8 mouse cellular contexts compared by ENCODE assay signal in the genomic region with DNA sequence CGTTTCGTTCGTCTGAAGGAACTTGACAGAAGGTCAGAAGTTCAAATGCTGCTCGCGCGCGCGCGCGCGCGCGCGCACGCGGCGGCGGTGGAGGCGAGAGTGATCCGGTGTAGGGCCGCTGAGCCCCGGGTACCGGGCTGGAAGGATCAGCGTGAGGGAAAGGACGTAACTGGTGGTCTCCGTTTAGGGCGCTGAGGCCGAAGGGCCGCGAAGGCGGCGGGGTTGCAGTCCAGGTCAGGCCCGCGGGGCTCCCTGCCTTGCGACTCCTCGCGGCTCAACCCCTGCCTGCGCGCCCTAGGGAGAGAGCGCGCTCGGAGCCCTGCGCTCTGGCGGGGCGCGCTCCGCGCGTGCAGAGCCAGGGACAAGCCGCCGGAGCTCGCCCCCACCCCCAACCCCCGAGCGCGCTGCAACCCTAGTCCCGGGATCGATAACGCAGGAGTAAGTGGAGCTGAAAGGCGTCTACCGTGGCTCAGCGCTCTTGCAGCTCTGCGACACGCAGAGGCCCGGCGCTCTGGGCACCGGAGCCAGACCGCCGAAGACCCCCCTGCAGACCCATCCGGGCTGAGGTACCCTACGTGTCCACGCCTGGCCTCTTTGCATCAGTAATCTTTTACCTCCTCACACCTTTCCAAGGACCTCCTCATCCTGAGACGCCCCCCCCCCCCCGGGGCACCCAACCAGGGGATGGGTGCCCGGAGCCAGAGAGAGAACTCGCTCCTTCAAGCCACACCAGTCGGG. TPM values are rescaled to one million over a fixed set of nuclear protein-coding genes. Genes with fewer than 3 reads are reported as not detected.
DNase-seq lines count a peak whose midpoint lies in the region; ATAC-seq and TF ChIP-seq lines count a peak whose summit lies in the region.

No protein-coding gene starts in this region.

- no peaks in the 10 kb centered on the region for H3K9me3 ChIP-seq in heart, embryonic 12.5 days (replicated peaks)
- H3K9me3 ChIP-seq in forebrain, postnatal 0 days (ENCODE audit: low read length), result no peaks in the 10 kb centered on the region
- no peaks in the 10 kb centered on the region for H3K9me3 ChIP-seq in midbrain, postnatal 0 days (ENCODE audit: low read length)

- no peak for TF ChIP-seq CTCF in forebrain, postnatal 0 days (IDR thresholded peaks at IDR 0.05; ENCODE audit: low read depth)
- no peak for TF ChIP-seq CTCF in midbrain, postnatal 0 days (IDR thresholded peaks at IDR 0.05)

- H3K4me2 ChIP-seq in heart, embryonic 12.5 days, result peak overlapping the region; percentile 92
- H3K4me2 ChIP-seq in forebrain, postnatal 0 days (ENCODE audit: low read depth), result peak overlapping the region; percentile 91
- H3K4me2 ChIP-seq in midbrain, postnatal 0 days (ENCODE audit: low read depth, low read length, poor library complexity, severe bottlenecking), result peak overlapping the region; percentile 89

- H3K27me3 ChIP-seq in heart, embryonic 12.5 days (replicated peaks), result peaks cover 100% of the 10 kb centered on the region
- H3K27me3 ChIP-seq in forebrain, postnatal 0 days (ENCODE audit: insufficient read depth, low read length), result peaks cover 88% of the 10 kb centered on the region
- H3K27me3 ChIP-seq in midbrain, postnatal 0 days (ENCODE audit: insufficient read depth, low read length), result peaks cover 69% of the 10 kb centered on the region

- H3K27ac ChIP-seq in heart, embryonic 12.5 days (ENCODE audit: poor library complexity, severe bottlenecking), result no peak overlapping the region
- no peak overlapping the region for H3K27ac ChIP-seq in forebrain, postnatal 0 days (ENCODE audit: low read depth, low read length)
- peak overlapping the region; percentile 38; the same call in 1 of the 2 replicates for H3K27ac ChIP-seq in midbrain, postnatal 0 days (ENCODE audit: low read depth, low read length)

- no peaks in the 10 kb centered on the region for H3K36me3 ChIP-seq in heart, embryonic 12.5 days
- H3K36me3 ChIP-seq in forebrain, postnatal 0 days (ENCODE audit: insufficient read depth), result no peaks in the 10 kb centered on the region
- no peaks in the 10 kb centered on the region for H3K36me3 ChIP-seq in midbrain, postnatal 0 days (ENCODE audit: insufficient read depth, low read length)

- no peak overlapping the region; the same call in 1 of the 2 replicates for H3K9ac ChIP-seq in heart, embryonic 12.5 days
- H3K9ac ChIP-seq in forebrain, postnatal 0 days, result peak overlapping the region; percentile 53
- H3K9ac ChIP-seq in midbrain, postnatal 0 days (replicated peaks; ENCODE audit: low read length, poor library complexity, severe bottlenecking), result peak overlapping the region; percentile 63

- WGBS in heart, embryonic 12.5 days, result under 1% methylated on average over 76 of the region's 76 CpGs
- 1% methylated on average over 74 of the region's 76 CpGs for WGBS in forebrain, postnatal 0 days
- under 1% methylated on average over 72 of the region's 76 CpGs for WGBS in midbrain, postnatal 0 days

- intact Hi-C loops in heart, postnatal 36 days (cut with DNase I), result no loop called here

- ATAC-seq in heart, embryonic 12.5 days (ENCODE audit: insufficient number of reproducible peaks, low FRiP score), result peak; percentile 46; the same call in 1 of the 2 replicates
- peak; percentile 51 for ATAC-seq in forebrain, postnatal 0 days
- ATAC-seq in midbrain, postnatal 0 days (ENCODE audit: low FRiP score), result peak; percentile 55

- no peak for DNase-seq in heart, postnatal 36 days
- DNase-seq in adrenal gland, postnatal 25 days, result peak; percentile 48
- DNase-seq in forebrain, postnatal 0 days, result peak; percentile 51
- peak; percentile 41 for DNase-seq in kidney, postnatal 14 days
- no peak for DNase-seq in midbrain, postnatal 0 days (ENCODE audit: low spot score)
- DNase-seq in gastrocnemius, adult 8-10 months (ENCODE audit: low spot score in 2 of 2), result no peak
- DNase-seq in spleen, postnatal 10 days (ENCODE audit: low spot score in 2 of 2), result no peak

- peaks cover 36% of the 10 kb centered on the region for H3K4me1 ChIP-seq in heart, embryonic 12.5 days (replicated peaks)
- peaks cover 12% of the 10 kb centered on the region for H3K4me1 ChIP-seq in forebrain, postnatal 0 days (ENCODE audit: insufficient read depth)
- H3K4me1 ChIP-seq in midbrain, postnatal 0 days (ENCODE audit: insufficient read depth, low read length), result peaks cover 4% of the 10 kb centered on the region; the same call in 1 of the 2 replicates

- H3K4me3 ChIP-seq in heart, embryonic 12.5 days, result peak overlapping the region; percentile 54
- peak overlapping the region; percentile 55 for H3K4me3 ChIP-seq in forebrain, postnatal 0 days (ENCODE audit: low read depth, low read length)
- H3K4me3 ChIP-seq in midbrain, postnatal 0 days (ENCODE audit: low read depth, low read length), result peak overlapping the region; percentile 59

RNA-seq across cellular contexts. Expression of a gene that starts 2.5 kb away (rescaled TPM):
- 0.09 and 0.30 TPM in 2 replicates for polyA plus RNA-seq in heart, embryonic 12.5 days (2016; fragmentation: Nextera tagmentation; extraction: Ambion mirVana)
- not detected for total RNA-seq in heart, postnatal 36 days (2021)
- 13.2 and 14.6 TPM in 2 replicates for total RNA-seq in adrenal gland, postnatal 25 days (2021)
- total RNA-seq in forebrain, postnatal 0 days (2014; rRNA removed), result 1.7 and 3.0 TPM in 2 replicates
- polyA plus RNA-seq in forebrain, postnatal 0 days (2015; fragmentation: Nextera tagmentation; extraction: Ambion mirVana), result 0.33 and 0.65 TPM in 2 replicates
- 1.4 and 3.2 TPM in 2 replicates for total RNA-seq in midbrain, postnatal 0 days (2014; rRNA removed)
- 0.83 and 0.86 TPM in 2 replicates for polyA plus RNA-seq in midbrain, postnatal 0 days (2015; fragmentation: Nextera tagmentation; extraction: Ambion mirVana)
- not detected for total RNA-seq in gastrocnemius, adult 8-10 months (2022)

Comparison
In these comparisons a context has a peak if more than half of its experiments do, and no peak if none do; other contexts are left out.
1. DNase-seq: peak in adrenal gland, postnatal 25 days (single experiment), forebrain, postnatal 0 days (single experiment) and kidney, postnatal 14 days (single experiment); none in heart, postnatal 36 days (0 of 2), midbrain, postnatal 0 days (single experiment), gastrocnemius, adult 8-10 months (0 of 2) and spleen, postnatal 10 days (0 of 2).
2. Peak in every context shown above with its lines, with median percentiles within 50 percentile points of each other: ATAC-seq, H3K4me2 ChIP-seq and H3K4me3 ChIP-seq.